Comparison of ENCODE assay signal across 34 mouse cellular contexts in the genomic region with DNA sequence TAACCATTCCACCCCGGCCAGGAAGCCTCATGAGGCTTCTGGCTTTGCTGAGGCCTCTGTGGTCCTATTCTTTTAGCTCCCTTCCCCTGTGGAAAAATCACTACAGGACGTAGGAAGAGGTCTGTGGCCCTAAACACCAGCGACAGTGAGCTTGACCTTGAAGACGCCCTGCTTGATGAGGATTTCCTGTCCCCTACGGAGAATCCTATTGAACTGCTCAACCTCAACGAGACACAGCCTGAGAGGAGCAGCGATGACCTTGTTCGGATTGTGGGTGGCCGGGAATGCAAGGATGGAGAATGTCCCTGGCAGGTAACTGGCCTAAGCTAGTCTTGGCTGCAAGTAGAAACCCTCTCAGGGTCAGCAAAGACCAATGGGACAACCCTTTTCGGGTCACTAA. TPM values are rescaled to one million over a fixed set of nuclear protein-coding genes. Genes with fewer than 3 reads are reported as not detected.
"Had no signal": no experiment of that assay in that cellular context is flagged by ENCODE, and none has a peak within 500 bp of the region (broad histone marks: within the 10 kb centered on the region; RNA-seq: fewer than 3 reads in every experiment).

No protein-coding gene starts in this region.

- H3K4me3 ChIP-seq: embryonic facial prominence, embryonic 10.5 days; embryonic facial prominence, embryonic 12.5 days; embryonic facial prominence, embryonic 13.5 days; embryonic facial prominence, embryonic 15.5 days; erythroblast, embryonic 14.5 days; forebrain, embryonic 10.5 days; forebrain, embryonic 12.5 days; forebrain, embryonic 13.5 days; forebrain, embryonic 15.5 days; gastrocnemius, adult 2 months; heart, adult 2 months; heart, embryonic 10.5 days had no signal

- H3K9me3 ChIP-seq: embryonic facial prominence, embryonic 10.5 days; embryonic facial prominence, embryonic 12.5 days; embryonic facial prominence, embryonic 13.5 days; embryonic facial prominence, embryonic 15.5 days; forebrain, embryonic 10.5 days; forebrain, embryonic 12.5 days; forebrain, embryonic 13.5 days; heart, embryonic 10.5 days had no signal

- H3K36me3 ChIP-seq: embryonic facial prominence, embryonic 10.5 days; embryonic facial prominence, embryonic 12.5 days; embryonic facial prominence, embryonic 13.5 days; embryonic facial prominence, embryonic 15.5 days; forebrain, embryonic 10.5 days; forebrain, embryonic 12.5 days; forebrain, embryonic 15.5 days; heart, embryonic 10.5 days had no signal

- DNase-seq: cerebellum, adult 9-10 months; cerebellum, adult 9-11 months; cerebellum, postnatal 10 days; cerebellum, postnatal 14 days; cerebellum, postnatal 25 days; cerebellum, postnatal 36 days; embryo, embryonic 11 days; gastrocnemius, adult 2 months; gastrocnemius, postnatal 10 days; gastrocnemius, postnatal 14 days; gastrocnemius, postnatal 25 days; gastrocnemius, postnatal 36 days; heart, adult 11 months; heart, adult 18-20 months; heart, adult 2 months had no signal

- H3K27ac ChIP-seq: embryonic facial prominence, embryonic 10.5 days; embryonic facial prominence, embryonic 12.5 days; embryonic facial prominence, embryonic 13.5 days; embryonic facial prominence, embryonic 15.5 days; forebrain, embryonic 10.5 days; forebrain, embryonic 12.5 days; forebrain, embryonic 13.5 days; forebrain, embryonic 15.5 days; gastrocnemius, adult 2 months; heart, adult 2 months; heart, embryonic 10.5 days had no signal

- H3K4me2 ChIP-seq: embryonic facial prominence, embryonic 12.5 days; embryonic facial prominence, embryonic 13.5 days; embryonic facial prominence, embryonic 15.5 days; forebrain, embryonic 12.5 days; forebrain, embryonic 13.5 days; forebrain, embryonic 15.5 days; heart, embryonic 11.5 days had no signal

- H3K9ac ChIP-seq: embryonic facial prominence, embryonic 12.5 days; embryonic facial prominence, embryonic 13.5 days; embryonic facial prominence, embryonic 15.5 days; forebrain, embryonic 12.5 days; forebrain, embryonic 13.5 days; forebrain, embryonic 15.5 days had no signal

- H3K4me1 ChIP-seq: embryonic facial prominence, embryonic 10.5 days; embryonic facial prominence, embryonic 12.5 days; embryonic facial prominence, embryonic 13.5 days; embryonic facial prominence, embryonic 15.5 days; forebrain, embryonic 10.5 days; forebrain, embryonic 12.5 days; forebrain, embryonic 13.5 days; forebrain, embryonic 15.5 days; heart, embryonic 10.5 days had no signal

- ATAC-seq: forebrain, embryonic 13.5 days; forebrain, embryonic 14.5 days; forebrain, embryonic 15.5 days; forebrain, embryonic 16.5 days had no signal

- H3K27me3 ChIP-seq: embryonic facial prominence, embryonic 12.5 days; embryonic facial prominence, embryonic 15.5 days; forebrain, embryonic 12.5 days; forebrain, embryonic 13.5 days; forebrain, embryonic 15.5 days had no signal

RNA-seq across cellular contexts. Expression of a gene that starts 10.2 kb away (rescaled TPM):
- total RNA-seq: gastrocnemius, adult 18-20 months; gastrocnemius, adult 2 months; gastrocnemius, postnatal 14 days; gastrocnemius, postnatal 25 days; gastrocnemius, postnatal 36 days; heart, adult 18-20 months; heart, adult 2 months had no signal
- polyA plus RNA-seq: heart, adult 2 months had no signal

RNA-seq across cellular contexts. Expression of a gene that starts 13.4 kb away (rescaled TPM):
- total RNA-seq: gastrocnemius, adult 2 months; gastrocnemius, postnatal 14 days; gastrocnemius, postnatal 36 days had no signal
- polyA plus RNA-seq: cortical plate, adult 2 months; forebrain, embryonic 14.5 days had no signal

RNA-seq across cellular contexts. Expression of a gene that starts 24.7 kb away (rescaled TPM):
- total RNA-seq: common myeloid progenitor, adult 5-6 weeks; gastrocnemius, adult 2 months; gastrocnemius, postnatal 10 days; gastrocnemius, postnatal 14 days; gastrocnemius, postnatal 25 days; gastrocnemius, postnatal 36 days had no signal
- polyA plus RNA-seq: embryonic facial prominence, embryonic 11.5 days; embryonic facial prominence, embryonic 12.5 days; embryonic facial prominence, embryonic 13.5 days; embryonic facial prominence, embryonic 14.5 days; forebrain, embryonic 11.5 days; forebrain, embryonic 14.5 days; forebrain, embryonic 16.5 days; heart, embryonic 11.5 days had no signal
